Mouse (Mus musculus): ENCODE measurements around the gene Fzd10.

Gene Fzd10

DNA sequence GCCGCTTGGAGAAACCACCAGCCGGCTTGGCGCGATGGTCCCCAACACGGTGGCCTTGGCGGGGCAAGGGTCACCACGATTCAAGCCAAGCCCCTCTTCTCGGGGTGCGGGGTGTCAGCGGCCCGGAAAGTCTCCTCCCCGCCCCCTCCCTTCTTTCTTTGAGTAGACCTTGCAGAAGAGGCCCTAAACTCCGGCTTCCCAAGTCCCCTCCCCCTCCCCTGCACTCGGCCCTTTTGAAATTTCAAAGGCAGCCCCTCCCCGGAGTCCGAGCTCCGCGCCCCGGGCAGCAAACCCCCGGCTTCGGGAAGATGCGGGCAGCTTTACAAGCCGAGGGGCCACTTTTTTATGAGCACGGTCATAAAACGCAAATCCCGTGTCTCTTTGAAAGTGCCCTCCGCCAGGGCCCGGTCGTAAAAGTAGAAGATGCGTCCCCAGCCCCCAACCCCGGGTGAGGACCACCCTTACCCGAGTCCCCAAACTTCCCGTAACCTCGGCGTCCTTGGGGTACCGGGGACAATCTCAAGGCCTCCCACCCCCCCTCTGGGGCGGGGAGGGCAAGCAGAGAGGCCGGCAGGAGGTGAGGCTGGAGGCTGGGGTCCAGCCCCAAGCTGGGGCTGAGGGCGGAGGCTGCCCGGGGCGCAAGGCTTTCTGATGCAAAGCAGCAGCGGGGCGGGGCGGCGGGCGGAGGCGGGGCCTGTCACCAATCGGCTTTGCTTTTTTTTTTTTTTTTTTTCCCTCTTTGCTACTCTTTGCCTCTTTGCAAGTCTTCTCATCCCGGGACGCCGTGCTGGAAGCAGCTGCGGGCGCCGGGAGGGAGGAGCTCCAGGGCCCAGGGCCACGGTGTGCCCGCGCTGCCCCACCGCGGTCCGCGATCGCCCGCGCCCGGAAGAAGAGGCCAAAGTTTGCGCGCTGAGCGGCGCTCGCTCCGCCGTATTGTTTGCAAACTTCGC lies at the start of gene Fzd10:
Gene Fzd10, plus strand, starts transcription at position 773 of the 950 bp plus-strand sequence.
- DNase-seq (ENCODE audit: low read depth, low spot score), result no peak

GRCm38 (mm10) chr5:128551448-128551847 lies 49.2 kb upstream of the Fzd10 start:
- no peak for DNase-seq (ENCODE audit: low read depth, low spot score)

GRCm38 (mm10) chr5:128552136-128552890 lies 48.3 kb upstream of the Fzd10 start:
- DNase-seq (ENCODE audit: low read depth, low spot score), result no peak

GRCm38 (mm10) chr5:128558126-128558525 lies 42.5 kb upstream of the Fzd10 start:
- DNase-seq (ENCODE audit: low read depth, low spot score), result no peak

- DNase-seq (ENCODE audit: low read depth, low spot score), result no peak
Measured at GRCm38 (mm10) chr5:128567313-128567712, 33.3 kb upstream of the Fzd10 start.

GRCm38 (mm10) chr5:128568970-128569369 lies 31.7 kb upstream of the Fzd10 start:
- DNase-seq (ENCODE audit: low read depth, low spot score), result no peak

DNA sequence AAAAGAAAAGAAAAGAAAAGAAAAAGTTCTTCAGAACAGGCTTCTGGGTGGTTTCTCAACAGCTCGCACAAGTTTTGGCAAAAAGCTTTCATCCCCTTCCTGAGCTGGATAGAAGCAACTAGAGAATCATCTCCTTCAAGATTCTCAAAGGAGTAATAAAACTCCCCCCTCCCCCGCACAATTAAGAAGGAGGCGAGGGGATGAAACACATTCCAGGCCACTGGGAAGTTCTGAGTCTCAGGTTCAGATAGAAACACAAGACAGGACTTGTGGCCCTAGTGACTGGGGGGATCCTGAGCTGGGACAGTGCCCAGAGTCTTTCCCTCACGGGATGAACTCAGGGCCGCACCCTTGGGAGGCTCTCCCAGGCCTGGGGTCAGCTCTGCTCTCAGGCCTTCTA lies 30.6 kb upstream of the Fzd10 start:
- no peak for DNase-seq (ENCODE audit: low read depth, low spot score)

GRCm38 (mm10) chr5:128570848-128571247 lies 29.8 kb upstream of the Fzd10 start:
- no peak for DNase-seq (ENCODE audit: low read depth, low spot score)

GRCm38 (mm10) chr5:128571706-128572105 lies 28.9 kb upstream of the Fzd10 start:
- DNase-seq (ENCODE audit: low read depth, low spot score), result no peak

- no peak for DNase-seq (ENCODE audit: low read depth, low spot score)
Measured at GRCm38 (mm10) chr5:128575997-128576579, 24.6 kb upstream of the Fzd10 start.

- no peak for DNase-seq (ENCODE audit: low read depth, low spot score)
Measured at GRCm38 (mm10) chr5:128579047-128579650, 21.5 kb upstream of the Fzd10 start.

GRCm38 (mm10) chr5:128580931-128581330 lies 19.7 kb upstream of the Fzd10 start:
- no peak for DNase-seq (ENCODE audit: low read depth, low spot score)

DNA sequence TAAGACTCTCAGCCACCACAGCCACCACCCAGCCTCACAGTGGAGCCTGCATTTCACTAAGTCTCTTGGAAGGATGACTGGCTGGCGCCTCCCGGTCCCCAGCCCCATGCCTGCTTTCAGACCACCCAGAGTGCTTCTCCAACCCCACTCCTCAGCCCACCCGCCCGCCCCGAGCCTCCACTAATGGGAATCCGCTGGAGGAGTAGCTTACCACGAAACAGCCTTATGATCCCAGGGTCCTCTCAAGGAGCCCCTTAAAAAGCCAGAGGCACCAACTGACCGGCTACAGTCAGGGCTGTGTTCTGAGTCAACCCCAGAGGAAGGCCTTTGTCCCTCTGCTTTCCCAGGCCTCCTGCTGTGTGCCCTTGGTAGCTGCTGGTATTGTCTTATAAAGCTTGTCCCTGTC lies 19.1 kb upstream of the Fzd10 start:
- DNase-seq (ENCODE audit: low read depth, low spot score), result no peak

- no peak for DNase-seq (ENCODE audit: low read depth, low spot score)
Measured at GRCm38 (mm10) chr5:128589231-128589630, 11.4 kb upstream of the Fzd10 start.

DNA sequence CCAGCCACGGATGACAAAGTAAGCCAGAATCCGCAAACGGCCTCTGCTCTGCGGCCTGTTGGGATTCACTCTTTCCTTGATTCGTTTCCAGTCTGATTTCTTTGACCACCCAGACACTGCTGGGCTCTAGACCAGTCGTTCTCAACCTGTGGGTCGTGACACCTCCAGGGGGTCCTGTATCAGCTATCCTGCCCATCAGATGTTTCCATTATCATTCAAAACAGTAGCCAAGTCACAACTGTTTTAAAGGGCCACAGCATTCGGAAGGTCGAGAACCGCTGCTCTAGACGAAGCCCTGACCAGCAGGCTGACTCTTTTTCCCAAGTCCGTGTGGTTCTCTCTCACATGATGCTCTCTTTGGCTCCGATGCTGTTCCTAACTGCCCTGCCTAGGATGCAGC lies 7.2 kb upstream of the Fzd10 start:
- DNase-seq (ENCODE audit: low read depth, low spot score), result no peak

DNA sequence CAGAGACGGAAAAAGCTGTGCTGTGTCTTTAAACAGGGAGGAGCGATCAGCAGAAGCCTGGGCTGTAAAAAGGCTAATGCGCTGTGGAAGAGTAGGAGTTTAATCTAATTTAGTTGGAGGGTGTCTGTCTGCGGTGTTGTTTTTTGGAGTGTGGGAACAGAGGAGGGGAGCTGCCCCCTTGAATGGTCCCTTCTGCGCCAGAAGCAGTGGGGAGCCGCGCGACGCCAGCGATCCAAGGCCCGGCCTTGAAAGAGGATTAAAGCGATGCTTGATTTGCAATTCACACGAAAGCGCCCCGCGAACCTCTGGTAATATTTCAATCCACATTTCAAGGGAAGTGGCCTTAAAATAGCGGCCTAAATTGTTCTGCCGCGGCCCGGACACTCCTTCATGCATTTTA lies 3.8 kb upstream of the Fzd10 start:
- no peak for DNase-seq (ENCODE audit: low read depth, low spot score)

GRCm38 (mm10) chr5:128597381-128597780 lies 3.3 kb upstream of the Fzd10 start:
- DNase-seq (ENCODE audit: low read depth, low spot score), result no peak

- DNase-seq (ENCODE audit: low read depth, low spot score), result no peak
Measured at GRCm38 (mm10) chr5:128598191-128598720, 2.4 kb upstream of the Fzd10 start.

DNA sequence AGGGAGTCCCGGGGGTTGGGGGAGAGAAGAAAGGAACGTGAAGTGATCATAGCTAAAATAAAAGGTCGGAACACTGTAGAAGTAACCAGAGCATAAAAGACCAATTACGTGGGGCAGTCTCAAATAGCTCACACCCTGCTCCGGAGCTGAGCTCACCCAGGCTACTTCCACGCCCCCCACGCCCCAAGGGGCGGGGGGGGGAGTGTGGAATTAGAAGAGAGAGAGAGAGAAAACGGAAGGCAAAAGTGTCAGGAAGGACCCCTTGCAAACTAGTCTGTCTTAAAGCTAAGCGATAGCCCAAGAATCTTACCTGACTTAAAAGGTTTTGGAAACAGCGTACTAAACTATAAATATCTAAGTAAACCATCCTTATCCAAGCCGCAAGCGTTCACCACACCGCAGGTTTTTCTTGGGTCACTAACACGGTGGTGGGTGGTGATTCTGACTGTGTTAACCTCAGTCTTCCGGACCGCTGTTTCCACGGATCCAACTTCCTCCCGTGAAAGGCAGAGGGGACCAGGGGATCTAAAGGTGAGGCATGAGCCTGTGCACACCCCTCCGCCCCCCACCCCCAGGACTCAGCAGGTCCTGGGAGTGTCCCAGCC lies 1.8 kb upstream of the Fzd10 start:
- DNase-seq (ENCODE audit: low read depth, low spot score), result no peak

GRCm38 (mm10) chr5:128599365-128600071 lies 1.1 kb upstream of the Fzd10 start:
- no peak for DNase-seq (ENCODE audit: low read depth, low spot score)
